In the genomic region with DNA sequence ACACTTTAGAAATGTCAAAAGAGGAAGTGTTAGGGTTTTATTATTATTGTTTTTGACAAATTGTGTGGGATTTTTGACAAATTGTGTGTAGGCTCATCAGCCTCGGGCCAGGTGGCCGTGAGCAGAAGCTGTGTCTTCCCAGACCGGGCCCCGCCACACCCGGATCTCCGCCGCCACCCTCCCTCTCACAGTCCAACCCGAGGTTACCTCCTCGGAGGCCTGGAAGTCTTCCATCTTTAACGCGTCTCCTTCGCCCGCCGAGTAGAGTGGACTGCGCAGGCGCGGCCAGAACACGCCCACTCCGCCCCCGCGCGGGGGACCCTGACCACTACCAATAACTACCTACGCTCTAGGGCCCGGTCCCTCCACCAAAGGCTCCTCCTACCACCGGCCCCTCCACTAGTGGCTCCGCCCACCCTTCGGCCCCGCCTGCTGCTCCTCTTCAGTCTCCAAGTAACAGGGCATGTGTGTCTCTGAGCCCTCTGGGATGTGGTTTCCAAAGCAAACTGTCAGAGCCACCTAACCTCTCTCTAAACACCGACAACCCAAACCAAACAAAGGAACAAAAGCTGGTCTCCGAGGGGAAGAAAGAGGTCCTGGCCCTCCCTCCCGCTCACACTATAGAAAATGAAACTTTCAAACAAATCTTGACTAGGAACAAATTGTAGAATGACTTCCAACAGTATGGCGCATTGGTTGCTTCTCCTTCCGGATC, we compare ENCODE assay signal across 8 mouse cellular contexts. TPM values are rescaled to one million over a fixed set of nuclear protein-coding genes. Genes with fewer than 3 reads are reported as not detected.
A peak's percentile ranks its signal among the peaks of the same experiment; 100 is the strongest.
DNase-seq lines count a peak whose midpoint lies in the region; ATAC-seq lines count a peak whose summit lies in the region.
"Not testable (repeated sequence)": the region's sequence is repeated elsewhere in the genome, so short reads cannot be mapped to it uniquely, and the experiment has no call there.

A gene (minus strand): TSS at position 334 of the 715 bp plus-strand sequence.

- H3K4me1 ChIP-seq in brown adipose tissue, adult 24 weeks (ENCODE audit: control insufficient read depth, insufficient read depth, insufficient read length, low read length); forebrain, embryonic 12.5 days; heart, embryonic 16.5 days (ENCODE audit: control insufficient read depth, insufficient read depth, low read length); liver, embryonic 11.5 days (replicated peaks; ENCODE audit: control insufficient read depth, insufficient read depth, low read length): not testable (repeated sequence)

- DNase-seq in kidney, postnatal 14 days: peak; percentile 78
- DNase-seq in liver, embryonic 11.5 days (ENCODE audit: low spot score): peak; percentile 34
- peak; percentile 48 to 76 for DNase-seq in monocyte, adult 2 months (ENCODE audit: low read depth in 1 of 2, low spot score in 2 of 2)
- DNase-seq in spleen, postnatal 4 days (ENCODE audit: low spot score in 2 of 2): peak; percentile 65 to 78

- H3K9me3 ChIP-seq in forebrain, embryonic 12.5 days; heart, embryonic 16.5 days (replicated peaks; ENCODE audit: control insufficient read depth, low read length); liver, embryonic 11.5 days (ENCODE audit: control insufficient read depth, low read length): not testable (repeated sequence)

- not testable (repeated sequence) for H3K27me3 ChIP-seq in forebrain, embryonic 12.5 days; heart, embryonic 16.5 days (ENCODE audit: control insufficient read depth, insufficient read depth, low read length); liver, embryonic 11.5 days (replicated peaks; ENCODE audit: control insufficient read depth, insufficient read depth, low read length)

- H3K36me3 ChIP-seq in forebrain, embryonic 12.5 days (replicated peaks); heart, embryonic 16.5 days (ENCODE audit: control insufficient read depth, insufficient read depth); liver, embryonic 11.5 days (ENCODE audit: control insufficient read depth, insufficient read depth, low read length): not testable (repeated sequence)

- WGBS in forebrain, embryonic 12.5 days: 4% methylated on average over 20 of the region's 33 CpGs
- WGBS in heart, embryonic 16.5 days: 3% methylated on average over 24 of the region's 33 CpGs
- WGBS in liver, embryonic 11.5 days: 4% methylated on average over 19 of the region's 33 CpGs

- peak; percentile 86 for ATAC-seq in CD4-positive, CD25-positive, alpha-beta regulatory T cell, adult 4 months
- peak; percentile 95 for ATAC-seq in forebrain, embryonic 12.5 days (ENCODE audit: low FRiP score)
- ATAC-seq in heart, embryonic 16.5 days (replicated peaks; ENCODE audit: extremely low read depth, insufficient read depth, low FRiP score): peak; percentile 96
- peak; percentile 97 for ATAC-seq in liver, embryonic 11.5 days (replicated peaks; ENCODE audit: low FRiP score)

- peak within 1 kb of the TSS; percentile 91 for H3K4me3 ChIP-seq in brown adipose tissue, adult 24 weeks (ENCODE audit: insufficient read depth, low read depth, low read length)
- H3K4me3 ChIP-seq in forebrain, embryonic 12.5 days (replicated peaks): peak within 1 kb of the TSS; percentile 50
- H3K4me3 ChIP-seq in heart, embryonic 16.5 days (ENCODE audit: low read length): peak within 1 kb of the TSS; percentile 67
- peak within 1 kb of the TSS; percentile 63 for H3K4me3 ChIP-seq in liver, embryonic 11.5 days (ENCODE audit: low read depth, low read length)

- H3K27ac ChIP-seq in brown adipose tissue, adult 24 weeks (replicated peaks; ENCODE audit: low read depth, low read length): peak within 1 kb of the TSS; percentile 31; the same call in 1 of the 2 replicates
- peak within 1 kb of the TSS; percentile 80 for H3K27ac ChIP-seq in forebrain, embryonic 12.5 days
- peak within 1 kb of the TSS; percentile 74 for H3K27ac ChIP-seq in heart, embryonic 16.5 days (ENCODE audit: low read length)
- peak within 1 kb of the TSS; percentile 43 for H3K27ac ChIP-seq in liver, embryonic 11.5 days (ENCODE audit: low read depth, low read length)

- peak within 1 kb of the TSS; percentile 57 for H3K9ac ChIP-seq in forebrain, embryonic 12.5 days
- peak within 1 kb of the TSS; percentile 76 for H3K9ac ChIP-seq in heart, embryonic 16.5 days (ENCODE audit: low read length)
- H3K9ac ChIP-seq in liver, embryonic 11.5 days (ENCODE audit: low read depth, low read length): peak within 1 kb of the TSS; percentile 68

- H3K4me2 ChIP-seq in forebrain, embryonic 12.5 days: peak within 1 kb of the TSS; percentile 43
- H3K4me2 ChIP-seq in heart, embryonic 16.5 days (ENCODE audit: low read depth, low read length): peak within 1 kb of the TSS; percentile 62
- peak within 1 kb of the TSS; percentile 65 for H3K4me2 ChIP-seq in liver, embryonic 11.5 days

RNA-seq across cellular contexts. Expression of the gene that starts here (rescaled TPM):
- polyA plus RNA-seq in CD4-positive, CD25-positive, alpha-beta regulatory T cell, adult 4 months (2017; shearing (Covaris generic)): 10 to 100 TPM; 59.0 to 75.9 TPM
- polyA plus RNA-seq in brown adipose tissue, adult 24 weeks (2012; ENCODE audit: insufficient read depth, insufficient read length, missing spikeins): 31.5 and 38.3 TPM in 2 replicates
- 283 and 293 TPM in 2 replicates for polyA plus RNA-seq in forebrain, embryonic 12.5 days (2016; fragmentation: Nextera tagmentation; extraction: Ambion mirVana)
- polyA plus RNA-seq in heart, embryonic 16.5 days (2015; fragmentation: Nextera tagmentation; extraction: Ambion mirVana): 181 and 182 TPM in 2 replicates
- 182 and 183 TPM in 2 replicates for polyA plus RNA-seq in liver, embryonic 11.5 days (2014; fragmentation: Nextera tagmentation; extraction: Ambion mirVana)

Comparison
In these comparisons a context has a peak if more than half of its experiments do, and no peak if none do; other contexts are left out.
1. Peak in every context shown above with its lines: DNase-seq, ATAC-seq, H3K4me3 ChIP-seq and H3K27ac ChIP-seq.